Mouse (Mus musculus) bone marrow macrophage, adult 2 months (primary cell): ENCODE data around the gene Fsd1. TPM values are rescaled to one million over a fixed set of nuclear protein-coding genes. Genes with fewer than 3 reads are reported as not detected.

ENCODE experiments used
- H3K27ac ChIP-seq: 2 replicates; pipeline ENCODE4 v1.5.1; 2012; ENCODE audit warnings: low read depth, low read length; ENCODE audit not compliant: insufficient read depth
- H3K4me1 ChIP-seq: 2 replicates; pipeline ENCODE4 v1.6.1; 2012; ENCODE audit warnings: low read length; ENCODE audit not compliant: control insufficient read depth, insufficient read depth
- H3K4me3 ChIP-seq: 2 replicates; pipeline ENCODE4 v1.5.1; 2012; ENCODE audit warnings: mild to moderate bottlenecking, low read length, moderate library complexity; ENCODE audit not compliant: insufficient read depth
- CTCF ChIP-seq: IDR thresholded peaks from 2 replicates; pipeline ENCODE4 v1.5.1; 2012; ENCODE audit warnings: low read depth, mild to moderate bottlenecking, low read length, moderate library complexity
- POLR2A ChIP-seq: IDR thresholded peaks from 2 replicates; pipeline ENCODE4 v1.6.1; 2012; ENCODE audit warnings: mild to moderate bottlenecking, low read depth, low read length, borderline replicate concordance
- polyA plus RNA-seq: library from polyadenylated mRNA; stranded (reverse); fragments of >200 nt; gene quantifications from 2 replicates; pipeline ENCODE4 v1.2.4, GENCODE M21; 2012; ENCODE audit not compliant: missing spikeins, insufficient read depth, insufficient read length

The Fsd1 gene
- polyA plus RNA-seq, 1 experiment: not detected

GRCm38 (mm10) chr17:56018347-56019131 lies 32.2 kb downstream of the Fsd1 start:
- H3K4me1 ChIP-seq: peaks cover 26% of the 10 kb centered on the region
- no peak overlapping the region for H3K27ac ChIP-seq
- no peak overlapping the region for H3K4me3 ChIP-seq
- no peak for TF ChIP-seq CTCF
- no peak for TF ChIP-seq POLR2A

- no peak for TF ChIP-seq CTCF
- TF ChIP-seq POLR2A: no peak
- Histone ChIP-seq H3K4me1 (peaks cover 42% of the 10 kb centered on the region), H3K27ac (no peak overlapping the region), H3K4me3 (no peak overlapping the region)
These were observed 34.2 kb downstream of the Fsd1 start for GRCm38 (mm10) chr17:56020400-56021084.

GRCm38 (mm10) chr17:56021161-56021910 lies 35.0 kb downstream of the Fsd1 start:
- Histone ChIP-seq H3K4me3 (no peak overlapping the region), H3K27ac (peak overlapping the region; percentile 82; the same call in 1 of the 2 replicates), H3K4me1 (peaks cover 49% of the 10 kb centered on the region)
- TF ChIP-seq POLR2A (no peak), CTCF (no peak)

- H3K27ac ChIP-seq: peak overlapping the region; percentile 82
- no peak overlapping the region for H3K4me3 ChIP-seq
- TF ChIP-seq CTCF (no peak), POLR2A (no peak)
- H3K4me1 ChIP-seq: peaks cover 60% of the 10 kb centered on the region
These were observed 36.1 kb downstream of the Fsd1 start for GRCm38 (mm10) chr17:56022131-56022988.

- Histone ChIP-seq H3K4me1 (peaks cover 65% of the 10 kb centered on the region), H3K4me3 (no peak overlapping the region), H3K27ac (peak overlapping the region; percentile 82)
- TF ChIP-seq POLR2A: no peak
- no peak for TF ChIP-seq CTCF
These were observed 36.6 kb downstream of the Fsd1 start for GRCm38 (mm10) chr17:56022989-56023290.

GRCm38 (mm10) chr17:56023386-56023785 lies 37.1 kb downstream of the Fsd1 start:
- TF ChIP-seq CTCF: no peak
- no peak for TF ChIP-seq POLR2A
- Histone ChIP-seq H3K4me1 (peaks cover 70% of the 10 kb centered on the region), H3K27ac (peak overlapping the region; percentile 82), H3K4me3 (no peak overlapping the region)

- peak overlapping the region; percentile 82 for H3K27ac ChIP-seq
- H3K4me1 ChIP-seq: peaks cover 81% of the 10 kb centered on the region
- no peak overlapping the region for H3K4me3 ChIP-seq
- no peak for TF ChIP-seq POLR2A
- no peak for TF ChIP-seq CTCF
These were observed 38.2 kb downstream of the Fsd1 start for GRCm38 (mm10) chr17:56024476-56024875.

- no peak for TF ChIP-seq CTCF
- no peak for TF ChIP-seq POLR2A
- Histone ChIP-seq H3K4me3 (no peak overlapping the region), H3K4me1 (peaks cover 85% of the 10 kb centered on the region), H3K27ac (no peak overlapping the region)
These were observed 38.6 kb downstream of the Fsd1 start for GRCm38 (mm10) chr17:56024931-56025330.

- TF ChIP-seq CTCF (no peak), POLR2A (no peak)
- Histone ChIP-seq H3K27ac (no peak overlapping the region), H3K4me1 (peaks cover 91% of the 10 kb centered on the region), H3K4me3 (no peak overlapping the region)
These were observed 40.0 kb downstream of the Fsd1 start for GRCm38 (mm10) chr17:56026303-56026702.
